Mouse (Mus musculus) kidney, adult 2 months (tissue): Measurements from ENCODE around the gene Spred3.

Experiments
- CTCF ChIP-seq: fragments of 200-500 bp; conservative IDR thresholded peaks from 2 replicates; pipeline ENCODE4 v1.5.1; 2011; ENCODE audit warnings: low read depth, mild to moderate bottlenecking, control low read depth, low read length, moderate library complexity, mixed read lengths; ENCODE audit not compliant: insufficient read depth, insufficient read length
- POLR2A ChIP-seq: fragments of 200-500 bp; IDR thresholded peaks from one replicate; pipeline ENCODE4 v1.6.1; 2011; ENCODE audit warnings: low read depth, low read length, control low read depth

DNA sequence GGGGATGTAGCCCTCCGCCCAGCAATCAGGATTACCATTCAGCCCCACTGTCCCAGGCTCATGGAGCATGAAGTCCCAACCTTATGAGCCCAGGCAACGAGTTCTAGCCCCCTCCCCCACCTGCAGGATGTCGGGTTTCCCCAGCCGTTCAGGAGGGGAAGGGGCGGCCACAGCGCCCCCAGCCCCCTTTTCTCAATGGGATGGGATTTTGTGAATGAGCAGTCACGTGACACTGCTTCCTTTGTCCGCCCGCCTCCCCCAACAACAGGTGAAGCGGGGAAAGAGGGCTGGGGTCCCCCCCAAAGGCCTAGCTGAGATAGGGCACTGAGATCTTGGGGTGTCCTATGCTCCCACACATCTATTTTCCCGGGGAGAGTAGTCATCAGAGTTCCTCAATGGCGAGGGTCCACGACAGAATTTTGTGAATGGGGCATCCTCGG is 1.4 kb downstream of the Spred3 start:
- TF ChIP-seq CTCF: no peak
- TF ChIP-seq POLR2A: no peak
